ENCODE assay signal across 11 mouse cellular contexts in the genomic region with DNA sequence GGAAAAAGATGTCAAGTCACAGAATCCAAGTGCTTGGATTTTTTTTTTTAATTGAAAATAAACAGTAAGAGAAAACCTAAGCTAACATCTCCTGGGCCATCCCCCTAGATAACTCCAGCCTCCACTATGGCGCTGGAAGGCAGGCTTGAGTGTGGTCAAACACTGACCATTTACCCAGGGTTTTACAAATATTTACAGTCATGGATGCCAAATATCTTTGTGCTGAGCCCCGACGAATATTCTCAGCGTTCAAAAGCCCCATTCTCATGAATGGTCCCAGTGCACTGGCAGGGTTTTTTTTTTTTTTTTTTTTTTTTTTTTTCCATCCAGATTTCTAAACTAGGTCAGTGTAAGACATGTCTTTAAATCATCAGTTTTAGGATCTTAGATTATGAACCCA.
A peak's percentile ranks its signal among the peaks of the same experiment; 100 is the strongest.
DNase-seq lines count a peak whose midpoint lies in the region; ATAC-seq and TF ChIP-seq lines count a peak whose summit lies in the region.
"Had no signal": no experiment of that assay in that cellular context is flagged by ENCODE, and none has a peak within 500 bp of the region (broad histone marks: within the 10 kb centered on the region; RNA-seq: fewer than 3 reads in every experiment).

No protein-coding gene starts in this region.

- no peak overlapping the region for H3K9ac ChIP-seq in heart, embryonic 13.5 days
- peak overlapping the region; percentile 79; the same call in 1 of the 2 replicates for H3K9ac ChIP-seq in liver, adult 2 months (ENCODE audit: low read depth, low read length)
- no peak overlapping the region for H3K9ac ChIP-seq in neural tube, embryonic 13.5 days

- no peak overlapping the region for H3K4me3 ChIP-seq in heart, embryonic 13.5 days
- peak overlapping the region; percentile 68 for H3K4me3 ChIP-seq in liver, adult 2 months (ENCODE audit: insufficient read depth, low read depth, low read length)
- peak overlapping the region; percentile 15; the same call in 1 of the 2 replicates for H3K4me3 ChIP-seq in brown adipose tissue, adult 24 weeks (ENCODE audit: insufficient read depth, low read depth, low read length)
- no peak overlapping the region for H3K4me3 ChIP-seq in neural tube, embryonic 13.5 days

- no peak for DNase-seq in heart, adult 9 months (ENCODE audit: low spot score in 2 of 2)
- peak; percentile 94 for DNase-seq in liver, adult 2 months (ENCODE audit: extremely low read depth, low read depth, low spot score)
- no peak for DNase-seq in liver
- no peak for DNase-seq in right cerebral cortex, postnatal 36 days (ENCODE audit: low spot score in 2 of 2)
- DNase-seq: kidney, adult 8-10 months; thymus, adult 18-20 months had no signal

- no peaks in the 10 kb centered on the region for H3K9me3 ChIP-seq in heart, embryonic 13.5 days
- no peaks in the 10 kb centered on the region for H3K9me3 ChIP-seq in neural tube, embryonic 13.5 days

- no peaks in the 10 kb centered on the region for H3K36me3 ChIP-seq in heart, embryonic 13.5 days
- H3K36me3 ChIP-seq in liver, adult 2 months (ENCODE audit: control insufficient read depth, insufficient read depth, low read length) = no peaks in the 10 kb centered on the region
- no peaks in the 10 kb centered on the region for H3K36me3 ChIP-seq in neural tube, embryonic 13.5 days

- no peak overlapping the region for H3K27ac ChIP-seq in heart, embryonic 13.5 days (replicated peaks)
- H3K27ac ChIP-seq in liver, adult 2 months (replicated peaks; ENCODE audit: insufficient read depth, low read depth, low read length) = peak overlapping the region; percentile 82
- H3K27ac ChIP-seq in brown adipose tissue, adult 24 weeks (replicated peaks; ENCODE audit: low read depth, low read length) = no peak overlapping the region
- H3K27ac ChIP-seq in neural tube, embryonic 13.5 days (replicated peaks) = no peak overlapping the region

- H3K4me1 ChIP-seq in heart, embryonic 13.5 days = peaks cover 26% of the 10 kb centered on the region
- H3K4me1 ChIP-seq in liver, adult 2 months (ENCODE audit: control insufficient read depth, insufficient read depth, low read length) = peaks cover 33% of the 10 kb centered on the region
- peaks cover 24% of the 10 kb centered on the region for H3K4me1 ChIP-seq in brown adipose tissue, adult 24 weeks (ENCODE audit: control insufficient read depth, insufficient read depth, insufficient read length, low read length)
- peaks cover 25% of the 10 kb centered on the region for H3K4me1 ChIP-seq in neural tube, embryonic 13.5 days (replicated peaks)

- ATAC-seq in heart, embryonic 13.5 days (ENCODE audit: extremely low read depth, insufficient number of reproducible peaks, low FRiP score, low TSS enrichment) = no peak
- no peak for ATAC-seq in neural tube, embryonic 13.5 days (ENCODE audit: low read depth)
- no peak for ATAC-seq in CD4-positive, CD25-positive, alpha-beta regulatory T cell, adult 4 months
- ATAC-seq: activated CD4-positive, CD25-positive, alpha-beta regulatory T cell, adult 4 months had no signal

- TF ChIP-seq CTCF in liver, adult 2 months (IDR thresholded peaks at IDR 0.05; ENCODE audit: low read depth, low read length) = no peak

- H3K4me2 ChIP-seq in heart, embryonic 13.5 days = peak overlapping the region; percentile 94; the same call in 1 of the 2 replicates
- peak overlapping the region; percentile 88; the same call in 1 of the 2 replicates for H3K4me2 ChIP-seq in neural tube, embryonic 13.5 days

- TF ChIP-seq POLR2A in liver, adult 2 months (IDR thresholded peaks at IDR 0.05; ENCODE audit: extremely low read depth, insufficient read depth, low read length) = no peak

- 68% methylated on average over 4 of the region's 4 CpGs for WGBS in heart, embryonic 13.5 days
- WGBS in liver, adult 2 months = 15% methylated on average over 4 of the region's 4 CpGs
- 71% methylated on average over 4 of the region's 4 CpGs for WGBS in neural tube, embryonic 13.5 days

- peaks cover 15% of the 10 kb centered on the region for H3K27me3 ChIP-seq in heart, embryonic 13.5 days (replicated peaks)
- no peaks in the 10 kb centered on the region for H3K27me3 ChIP-seq in liver, adult 2 months (ENCODE audit: control insufficient read depth, insufficient read depth, low read length)
- peaks cover 29% of the 10 kb centered on the region for H3K27me3 ChIP-seq in neural tube, embryonic 13.5 days

- H3K79me2 ChIP-seq in liver, adult 2 months (ENCODE audit: control insufficient read depth, insufficient read depth, low read length) = peaks cover 14% of the 10 kb centered on the region; the same call in 1 of the 2 replicates

Comparison
In these comparisons a context has a peak if more than half of its experiments do, and no peak if none do; other contexts are left out.
1. H3K4me3 ChIP-seq: peak in liver, adult 2 months (single experiment) and brown adipose tissue, adult 24 weeks (single experiment); none in heart, embryonic 13.5 days (single experiment) and neural tube, embryonic 13.5 days (single experiment).